Mouse (Mus musculus) cortical plate, adult 2 months (tissue): ENCODE measurements around the gene Atad3a. TPM values are rescaled to one million over a fixed set of nuclear protein-coding genes. Genes with fewer than 3 reads are reported as not detected.

Source experiments
- H3K27ac ChIP-seq: fragments of 200-500 bp; 2 replicates; pipeline ENCODE4 v1.5.1; 2012; ENCODE audit warnings: low read length, control low read depth, inconsistent platforms; ENCODE audit not compliant: insufficient read depth
- H3K4me1 ChIP-seq: fragments of 200-500 bp; 2 replicates; pipeline ENCODE4 v1.6.1; 2011; ENCODE audit warnings: low read length; ENCODE audit not compliant: control insufficient read depth, insufficient read depth
- H3K4me3 ChIP-seq: fragments of 200-500 bp; 2 replicates; pipeline ENCODE4 v1.5.1; 2011; ENCODE audit warnings: mild to moderate bottlenecking, low read length, control low read depth; ENCODE audit not compliant: insufficient read depth
- CTCF ChIP-seq: fragments of 200-500 bp; IDR thresholded peaks from 2 replicates; pipeline ENCODE4 v1.5.1; 2011; ENCODE audit warnings: mild to moderate bottlenecking, control low read depth, low read length; ENCODE audit not compliant: insufficient read depth; ENCODE audit errors: extremely low read depth
- POLR2A ChIP-seq: fragments of 200-500 bp; IDR thresholded peaks from 2 replicates; pipeline ENCODE4 v1.6.1; 2011; ENCODE audit warnings: mild to moderate bottlenecking, low read length, control low read depth; ENCODE audit not compliant: insufficient read depth; ENCODE audit errors: extremely low read depth
- polyA plus RNA-seq: library from polyadenylated mRNA; depleted of rRNA; stranded (reverse); fragments of >200 nt; gene quantifications from 2 replicates; pipeline ENCODE4 v1.2.3, GENCODE M21; 2012

Atad3a gene
- polyA plus RNA-seq, 1 experiment = 84.4 TPM

GRCm38 (mm10) chr4:155727993-155728392 lies 32.9 kb downstream of the Atad3a start:
- no peak overlapping the region for H3K4me3 ChIP-seq
- TF ChIP-seq CTCF = no peak
- TF ChIP-seq POLR2A = no peak

GRCm38 (mm10) chr4:155721668-155722083 lies 39.2 kb downstream of the Atad3a start:
- Histone ChIP-seq H3K4me1 (no peaks in the 10 kb centered on the region), H3K27ac (no peak overlapping the region), H3K4me3 (no peak overlapping the region)
- peak; percentile 57 for TF ChIP-seq CTCF
- no peak for TF ChIP-seq POLR2A

More at GRCm38 (mm10) chr4:155727993-155728392, 32.9 kb downstream of the Atad3a start:
- Histone ChIP-seq H3K4me1 (no peaks in the 10 kb centered on the region), H3K27ac (no peak overlapping the region)

GRCm38 (mm10) chr4:155710521-155711252 lies 50.2 kb downstream of the Atad3a start:
- peak overlapping the region; percentile 56 for H3K27ac ChIP-seq

GRCm38 (mm10) chr4:155708988-155709387 lies 51.9 kb downstream of the Atad3a start:
- no peak for TF ChIP-seq CTCF
- TF ChIP-seq POLR2A = no peak
- H3K4me3 ChIP-seq = no peak overlapping the region
- peaks cover 11% of the 10 kb centered on the region for H3K4me1 ChIP-seq
- no peak overlapping the region for H3K27ac ChIP-seq

More at GRCm38 (mm10) chr4:155710521-155711252, 50.2 kb downstream of the Atad3a start:
- Histone ChIP-seq H3K4me1 (peaks cover 11% of the 10 kb centered on the region), H3K4me3 (no peak overlapping the region)
- no peak for TF ChIP-seq POLR2A

- Histone ChIP-seq H3K4me1 (peaks cover 11% of the 10 kb centered on the region), H3K27ac (no peak overlapping the region), H3K4me3 (no peak overlapping the region)
- TF ChIP-seq CTCF (no peak), POLR2A (no peak)
Observed at GRCm38 (mm10) chr4:155708582-155708981, 52.3 kb downstream of the Atad3a start.

GRCm38 (mm10) chr4:155705592-155705929 lies 55.3 kb downstream of the Atad3a start:
- Histone ChIP-seq H3K4me1 (peaks cover 6% of the 10 kb centered on the region), H3K4me3 (peak overlapping the region; percentile 95), H3K27ac (peak overlapping the region; percentile 98)
- TF ChIP-seq CTCF (no peak), POLR2A (no peak)

GRCm38 (mm10) chr4:155704721-155705591 lies 55.9 kb downstream of the Atad3a start, which contains the start of gene Ssu72:
TSS of gene Ssu72 (plus strand) at chr4:155704800.
- TF ChIP-seq CTCF (no peak), POLR2A (peak; percentile 58; the same call in 1 of the 2 replicates)
- Histone ChIP-seq H3K4me3 (peak within 1 kb of the TSS; percentile 95), H3K4me1 (peaks cover 3% of the 10 kb centered on the region), H3K27ac (peak within 1 kb of the TSS; percentile 98)

GRCm38 (mm10) chr4:155703425-155703929 lies 57.4 kb downstream of the Atad3a start:
- TF ChIP-seq POLR2A = no peak
- no peak for TF ChIP-seq CTCF
- no peak overlapping the region for H3K27ac ChIP-seq
- H3K4me3 ChIP-seq = no peak overlapping the region
- H3K4me1 ChIP-seq = peaks cover 2% of the 10 kb centered on the region

GRCm38 (mm10) chr4:155700425-155700824 lies 60.5 kb downstream of the Atad3a start:
- no peak for TF ChIP-seq POLR2A
- peak; percentile 47; the same call in 1 of the 2 replicates for TF ChIP-seq CTCF
- H3K4me1 ChIP-seq = peaks cover 2% of the 10 kb centered on the region; the same call in 1 of the 2 replicates
- H3K27ac ChIP-seq = no peak overlapping the region
- no peak overlapping the region for H3K4me3 ChIP-seq
